ENCODE assay signal across 24 mouse cellular contexts in the genomic region with DNA sequence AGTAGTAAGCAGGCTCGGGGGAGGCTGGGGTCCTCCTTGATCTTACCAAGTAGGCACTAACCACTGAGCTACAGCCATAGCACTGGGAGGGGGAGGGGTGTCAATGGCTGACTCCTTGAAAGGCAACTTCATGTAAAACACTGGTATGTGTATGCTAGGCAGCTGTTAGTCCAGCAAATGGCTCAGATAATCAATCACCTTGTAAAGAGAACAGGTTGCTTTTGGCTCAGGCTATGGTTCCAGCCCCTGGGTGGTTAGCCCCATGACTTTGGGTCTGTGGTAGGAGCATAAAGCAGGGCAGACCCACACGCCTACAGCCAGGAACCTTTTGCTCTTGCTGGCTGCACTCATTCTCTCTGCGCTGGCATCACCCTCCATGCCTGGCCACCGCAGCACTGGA.
DNase-seq lines count a peak whose midpoint lies in the region; ATAC-seq and TF ChIP-seq lines count a peak whose summit lies in the region.
"Had no signal": no experiment of that assay in that cellular context is flagged by ENCODE, and none has a peak within 500 bp of the region (broad histone marks: within the 10 kb centered on the region; RNA-seq: fewer than 3 reads in every experiment).

No protein-coding gene starts in this region.

- 0 out of 2 replicates have a peak overlapping the region, but pooled peaks have one; percentile 9 for H3K9ac ChIP-seq in hindbrain, postnatal 0 days (replicated peaks; ENCODE audit: low read length)
- H3K9ac ChIP-seq in neural tube, embryonic 13.5 days, result 0 out of 2 replicates have a peak overlapping the region, but pooled peaks have one; percentile 12
- no peak overlapping the region for H3K9ac ChIP-seq in limb, embryonic 11.5 days (ENCODE audit: low read length)
- H3K9ac ChIP-seq in stomach, postnatal 0 days (ENCODE audit: low read length), result no peak overlapping the region
- H3K9ac ChIP-seq: hindbrain, embryonic 12.5 days; liver, embryonic 14.5 days; lung, embryonic 14.5 days had no signal

- WGBS in hindbrain, postnatal 0 days, result 87% methylated on average over 4 of the region's 4 CpGs
- 91% methylated on average over 4 of the region's 4 CpGs for WGBS in hindbrain, embryonic 10.5 days
- WGBS in neural tube, embryonic 13.5 days, result 86% methylated on average over 4 of the region's 4 CpGs
- WGBS in limb, embryonic 11.5 days, result 87% methylated on average over 4 of the region's 4 CpGs
- 82% methylated on average over 4 of the region's 4 CpGs for WGBS in stomach, postnatal 0 days

- DNase-seq in hindbrain, postnatal 0 days (ENCODE audit: low spot score), result no peak
- no peak for DNase-seq in hindbrain, embryonic 10.5 days (ENCODE audit: low spot score)
- no peak for DNase-seq in neural tube, embryonic 10.5 days (ENCODE audit: extremely low spot score, low spot score)
- no peak for DNase-seq in limb, embryonic 11.5 days (ENCODE audit: low spot score)
- DNase-seq in stomach, postnatal 0 days (ENCODE audit: low spot score), result no peak
- DNase-seq in frontal cortex, postnatal 14 days (ENCODE audit: low spot score in 2 of 2), result no peak
- DNase-seq in left cerebral cortex, postnatal 25 days (ENCODE audit: low spot score in 2 of 2), result no peak
- DNase-seq: adrenal gland, adult 8-10 months; heart, postnatal 14 days; kidney, adult 8-10 months; kidney, postnatal 25 days; lung, embryonic 14.5 days; spleen, adult 18-20 months; thymus, adult 18-20 months; thymus, postnatal 25 days had no signal

- H3K4me1 ChIP-seq in hindbrain, postnatal 0 days (ENCODE audit: insufficient read depth, low read length), result no peaks in the 10 kb centered on the region
- H3K4me1 ChIP-seq in hindbrain, embryonic 10.5 days (replicated peaks), result peaks cover 21% of the 10 kb centered on the region
- H3K4me1 ChIP-seq in neural tube, embryonic 13.5 days (replicated peaks), result peaks cover 46% of the 10 kb centered on the region
- peaks cover 41% of the 10 kb centered on the region for H3K4me1 ChIP-seq in limb, embryonic 11.5 days (ENCODE audit: control insufficient read depth, insufficient read depth, low read length)
- no peaks in the 10 kb centered on the region for H3K4me1 ChIP-seq in stomach, postnatal 0 days (replicated peaks; ENCODE audit: control insufficient read depth, insufficient read depth)

- no peak overlapping the region for H3K4me2 ChIP-seq in hindbrain, postnatal 0 days (ENCODE audit: low read depth, low read length)
- H3K4me2 ChIP-seq in neural tube, embryonic 13.5 days, result no peak overlapping the region
- H3K4me2 ChIP-seq in limb, embryonic 11.5 days (ENCODE audit: low read depth, severe bottlenecking), result no peak overlapping the region
- H3K4me2 ChIP-seq in stomach, postnatal 0 days (replicated peaks; ENCODE audit: low read depth), result no peak overlapping the region
- H3K4me2 ChIP-seq: hindbrain, embryonic 12.5 days; lung, embryonic 14.5 days; midbrain, embryonic 11.5 days had no signal

- intact Hi-C loops in left cerebral cortex, postnatal 25 days (cut with DNase I), result no loop called here

- no peak for TF ChIP-seq EP300 in stomach, postnatal 0 days (optimal IDR thresholded peaks at IDR 0.05)

- no peaks in the 10 kb centered on the region for H3K9me3 ChIP-seq in hindbrain, postnatal 0 days (ENCODE audit: low read length)
- H3K9me3 ChIP-seq in hindbrain, embryonic 10.5 days, result no peaks in the 10 kb centered on the region
- no peaks in the 10 kb centered on the region for H3K9me3 ChIP-seq in neural tube, embryonic 13.5 days
- H3K9me3 ChIP-seq in limb, embryonic 11.5 days (ENCODE audit: control insufficient read depth, low read length), result no peaks in the 10 kb centered on the region
- H3K9me3 ChIP-seq in stomach, postnatal 0 days (ENCODE audit: control insufficient read depth, low read length), result no peaks in the 10 kb centered on the region
- H3K9me3 ChIP-seq: hindbrain, embryonic 12.5 days had no signal

- ATAC-seq in hindbrain, postnatal 0 days, result no peak
- no peak for ATAC-seq in neural tube, embryonic 13.5 days (ENCODE audit: low read depth)
- no peak for ATAC-seq in limb, embryonic 11.5 days (ENCODE audit: insufficient number of reproducible peaks, low FRiP score, low TSS enrichment, low read depth)
- ATAC-seq in stomach, postnatal 0 days (ENCODE audit: low FRiP score, low TSS enrichment), result no peak
- ATAC-seq: forebrain, embryonic 14.5 days; intestine, embryonic 16.5 days; midbrain, embryonic 16.5 days had no signal

- TF ChIP-seq CTCF in hindbrain, postnatal 0 days (IDR thresholded peaks at IDR 0.05; ENCODE audit: low read depth), result no peak
- TF ChIP-seq CTCF in stomach, postnatal 0 days (IDR thresholded peaks at IDR 0.05; ENCODE audit: low read depth), result no peak

- no peak overlapping the region for H3K4me3 ChIP-seq in hindbrain, postnatal 0 days (ENCODE audit: low read length)
- no peak overlapping the region for H3K4me3 ChIP-seq in hindbrain, embryonic 10.5 days
- no peak overlapping the region for H3K4me3 ChIP-seq in neural tube, embryonic 13.5 days
- no peak overlapping the region for H3K4me3 ChIP-seq in limb, embryonic 11.5 days (ENCODE audit: low read depth, low read length)
- H3K4me3 ChIP-seq in stomach, postnatal 0 days (ENCODE audit: low read depth, low read length), result no peak overlapping the region
- H3K4me3 ChIP-seq: hindbrain, embryonic 12.5 days; layer of hippocampus, adult 2 months; left cerebral cortex, adult 2 months had no signal

- H3K27ac ChIP-seq in hindbrain, postnatal 0 days, result no peak overlapping the region
- no peak overlapping the region for H3K27ac ChIP-seq in hindbrain, embryonic 10.5 days
- no peak overlapping the region for H3K27ac ChIP-seq in neural tube, embryonic 13.5 days (replicated peaks)
- H3K27ac ChIP-seq in limb, embryonic 11.5 days (replicated peaks; ENCODE audit: low read depth, low read length), result peak overlapping the region; percentile 3; the same call in 1 of the 2 replicates
- 0 out of 2 replicates have a peak overlapping the region, but pooled peaks have one; percentile 18 for H3K27ac ChIP-seq in stomach, postnatal 0 days (replicated peaks)
- H3K27ac ChIP-seq: hindbrain, embryonic 12.5 days; left cerebral cortex, adult 2 months; liver, embryonic 14.5 days had no signal

- H3K36me3 ChIP-seq in hindbrain, postnatal 0 days (ENCODE audit: insufficient read depth, low read length), result no peaks in the 10 kb centered on the region
- peaks cover 41% of the 10 kb centered on the region for H3K36me3 ChIP-seq in hindbrain, embryonic 10.5 days
- peaks cover 26% of the 10 kb centered on the region for H3K36me3 ChIP-seq in neural tube, embryonic 13.5 days
- peaks cover 14% of the 10 kb centered on the region for H3K36me3 ChIP-seq in limb, embryonic 11.5 days (ENCODE audit: control insufficient read depth, insufficient read depth, low read length)
- peaks cover 17% of the 10 kb centered on the region for H3K36me3 ChIP-seq in stomach, postnatal 0 days (ENCODE audit: control insufficient read depth, insufficient read depth, low read length)

- H3K27me3 ChIP-seq in hindbrain, postnatal 0 days (ENCODE audit: insufficient read depth, low read length), result no peaks in the 10 kb centered on the region
- H3K27me3 ChIP-seq in hindbrain, embryonic 10.5 days (ENCODE audit: insufficient read depth, poor library complexity, severe bottlenecking), result peaks cover 62% of the 10 kb centered on the region
- H3K27me3 ChIP-seq in neural tube, embryonic 13.5 days, result no peaks in the 10 kb centered on the region
- H3K27me3 ChIP-seq in limb, embryonic 11.5 days (ENCODE audit: control insufficient read depth, insufficient read depth, low read length), result no peaks in the 10 kb centered on the region
- no peaks in the 10 kb centered on the region for H3K27me3 ChIP-seq in stomach, postnatal 0 days (ENCODE audit: control insufficient read depth, insufficient read depth, low read length)

Comparison
In these comparisons a context has a peak if more than half of its experiments do, and no peak if none do; other contexts are left out.
1. H3K27ac ChIP-seq: peak in limb, embryonic 11.5 days (single experiment) and stomach, postnatal 0 days (single experiment); none in hindbrain, postnatal 0 days (single experiment), hindbrain, embryonic 10.5 days (single experiment) and neural tube, embryonic 13.5 days (single experiment).
2. H3K9ac ChIP-seq: peak in hindbrain, postnatal 0 days (single experiment) and neural tube, embryonic 13.5 days (single experiment); none in limb, embryonic 11.5 days (single experiment) and stomach, postnatal 0 days (single experiment).